Mouse (Mus musculus) gastrocnemius, postnatal 10 days (tissue): ENCODE measurements at regions not wholly inside any gene's neighbourhood (a gene's known extent, or its start where the extent isn't known, plus 50 kb on each side); places are given as distances from the start of the nearest gene placed in this dataset.

Experiments used
- DNase-seq: peaks from one replicate; pipeline ENCODE4 v3.0.0; 2021; ENCODE audit warnings: mixed read lengths

GRCm38 (mm10) chr1:125149817-125150216 lies 285.7 kb downstream of the Actr3 start:
- DNase-seq = no peak

- no peak for DNase-seq
Measured at GRCm38 (mm10) chr1:125123861-125124260, 311.7 kb downstream of the Actr3 start.

GRCm38 (mm10) chr1:125100596-125100995 lies 334.9 kb downstream of the Actr3 start:
- no peak for DNase-seq

GRCm38 (mm10) chr1:125084906-125085305 lies 350.6 kb downstream of the Actr3 start:
- DNase-seq = no peak

GRCm38 (mm10) chr1:125039572-125040326 lies 395.8 kb downstream of the Actr3 start:
- DNase-seq = no peak

- DNase-seq = no peak
Measured at GRCm38 (mm10) chr1:125013301-125013700, 422.2 kb downstream of the Actr3 start.

- DNase-seq = no peak
Measured at GRCm38 (mm10) chr1:125011893-125012292, 423.6 kb downstream of the Actr3 start.

GRCm38 (mm10) chr1:124997577-124997976 lies 437.9 kb downstream of the Actr3 start:
- no peak for DNase-seq

GRCm38 (mm10) chr1:124950849-124951248 lies 484.7 kb downstream of the Actr3 start:
- no peak for DNase-seq

- no peak for DNase-seq
Measured at GRCm38 (mm10) chr1:124904373-124904772, 531.2 kb downstream of the Actr3 start.

GRCm38 (mm10) chr1:124871148-124871547 lies 564.4 kb downstream of the Actr3 start:
- no peak for DNase-seq

GRCm38 (mm10) chr1:124866248-124866647 lies 569.3 kb downstream of the Actr3 start:
- DNase-seq = no peak

- peak; percentile 9 for DNase-seq
Measured at GRCm38 (mm10) chr1:124845681-124846080, 589.8 kb downstream of the Actr3 start.

GRCm38 (mm10) chr1:124825717-124826116 lies 609.8 kb downstream of the Actr3 start:
- no peak for DNase-seq

GRCm38 (mm10) chr1:124793026-124793425 lies 642.5 kb downstream of the Actr3 start:
- DNase-seq = no peak

GRCm38 (mm10) chr1:124790646-124791045 lies 644.9 kb downstream of the Actr3 start:
- no peak for DNase-seq

- no peak for DNase-seq
Measured at GRCm38 (mm10) chr1:124790130-124790529, 645.4 kb downstream of the Actr3 start.

- DNase-seq = no peak
Measured at GRCm38 (mm10) chr1:124783066-124783465, 652.5 kb downstream of the Actr3 start.

GRCm38 (mm10) chr1:124777685-124778084 lies 657.8 kb downstream of the Actr3 start:
- no peak for DNase-seq

GRCm38 (mm10) chr1:124756721-124757120 lies 678.8 kb downstream of the Actr3 start:
- DNase-seq = no peak

- DNase-seq = no peak
Measured at GRCm38 (mm10) chr1:124739777-124740176, 694.4 kb upstream of the Dpp10 start.

GRCm38 (mm10) chr1:124730364-124730763 lies 685.0 kb upstream of the Dpp10 start:
- no peak for DNase-seq

- peak; percentile 53 for DNase-seq
Measured at GRCm38 (mm10) chr1:124718065-124718464, 672.7 kb upstream of the Dpp10 start.

GRCm38 (mm10) chr1:124706246-124706645 lies 660.9 kb upstream of the Dpp10 start:
- no peak for DNase-seq
